Mouse (Mus musculus) cortical plate, adult 2 months (tissue): ENCODE measurements around the gene Ccdc7a.

ENCODE experiments used
- CTCF ChIP-seq: fragments of 200-500 bp; IDR thresholded peaks from 2 replicates; pipeline ENCODE4 v1.5.1; 2011; ENCODE audit warnings: mild to moderate bottlenecking, control low read depth, low read length; ENCODE audit not compliant: insufficient read depth; ENCODE audit errors: extremely low read depth
- POLR2A ChIP-seq: fragments of 200-500 bp; IDR thresholded peaks from 2 replicates; pipeline ENCODE4 v1.6.1; 2011; ENCODE audit warnings: mild to moderate bottlenecking, low read length, control low read depth; ENCODE audit not compliant: insufficient read depth; ENCODE audit errors: extremely low read depth

GRCm38 (mm10) chr8:128688679-128689078 lies 376.6 kb downstream of the Ccdc7a start:
- no peak for TF ChIP-seq POLR2A
- TF ChIP-seq CTCF, result no peak
